Mouse (Mus musculus) right cerebral cortex, adult 18-20 months (tissue): ENCODE measurements around the gene Adamts8.

Source experiments
- DNase-seq: peaks from one replicate; pipeline ENCODE4 v3.0.0; 2022; ENCODE audit warnings: mixed read lengths

Gene Adamts8

GRCm38 (mm10) chr9:30922197-30922894 is 20.0 kb upstream of the Adamts8 start, which contains the start of gene Adamts15:
Gene Adamts15, minus strand, starts transcription at chr9:30922452.
- DNase-seq, result peak; percentile 41

- DNase-seq, result no peak
Measured at GRCm38 (mm10) chr9:30928759-30929158, 13.6 kb upstream of the Adamts8 start.

- DNase-seq, result no peak
Measured at GRCm38 (mm10) chr9:30932346-30932745, 10.0 kb upstream of the Adamts8 start.

GRCm38 (mm10) chr9:30934827-30935226 is 7.5 kb upstream of the Adamts8 start:
- DNase-seq, result no peak

GRCm38 (mm10) chr9:30936674-30937438 is 5.5 kb upstream of the Adamts8 start:
- peak; percentile 52 for DNase-seq

GRCm38 (mm10) chr9:30940328-30940727 is 2.0 kb upstream of the Adamts8 start:
- DNase-seq, result peak; percentile 86

GRCm38 (mm10) chr9:30943341-30943740 is 979 bp downstream of the Adamts8 start:
- DNase-seq, result no peak

GRCm38 (mm10) chr9:30944234-30944633 is 1.9 kb downstream of the Adamts8 start:
- no peak for DNase-seq

GRCm38 (mm10) chr9:30945276-30945675 is 2.9 kb downstream of the Adamts8 start:
- no peak for DNase-seq

GRCm38 (mm10) chr9:30949422-30949821 is 7.1 kb downstream of the Adamts8 start:
- DNase-seq, result no peak

GRCm38 (mm10) chr9:30949971-30950370 is 7.6 kb downstream of the Adamts8 start:
- DNase-seq, result no peak

- DNase-seq, result no peak
Measured at GRCm38 (mm10) chr9:30950592-30950991, 8.2 kb downstream of the Adamts8 start.

- no peak for DNase-seq
Measured at GRCm38 (mm10) chr9:30951461-30951860, 9.1 kb downstream of the Adamts8 start.

- no peak for DNase-seq
Measured at GRCm38 (mm10) chr9:30953287-30953686, 10.9 kb downstream of the Adamts8 start.

- no peak for DNase-seq
Measured at GRCm38 (mm10) chr9:30955246-30955645, 12.9 kb downstream of the Adamts8 start.

GRCm38 (mm10) chr9:30963780-30964179 is 21.4 kb downstream of the Adamts8 start:
- DNase-seq, result no peak

- peak; percentile 29 for DNase-seq
Measured at GRCm38 (mm10) chr9:30964685-30965084, 22.3 kb downstream of the Adamts8 start.

- DNase-seq, result no peak
Measured at GRCm38 (mm10) chr9:30966881-30967280, 24.5 kb downstream of the Adamts8 start.

- no peak for DNase-seq
Measured at GRCm38 (mm10) chr9:30968130-30968529, 25.8 kb downstream of the Adamts8 start.

- DNase-seq, result no peak
Measured at GRCm38 (mm10) chr9:30970001-30970400, 27.6 kb downstream of the Adamts8 start.

GRCm38 (mm10) chr9:30971967-30972366 is 29.6 kb downstream of the Adamts8 start:
- no peak for DNase-seq

- DNase-seq, result no peak
Measured at GRCm38 (mm10) chr9:30976339-30977023, 34.1 kb downstream of the Adamts8 start.

GRCm38 (mm10) chr9:30980467-30980866 is 38.1 kb downstream of the Adamts8 start:
- DNase-seq, result peak; percentile 7

GRCm38 (mm10) chr9:30985782-30986181 is 43.4 kb downstream of the Adamts8 start:
- DNase-seq, result no peak
